Mouse (Mus musculus) kidney, adult 18-20 months (tissue): Measurements from ENCODE around the gene Vwa3a.
A peak's percentile ranks its signal among the peaks of the same experiment; 100 is the strongest.

Experiments
- DNase-seq: peaks from one replicate; pipeline ENCODE4 v3.0.0; 2021

The Vwa3a gene

DNA sequence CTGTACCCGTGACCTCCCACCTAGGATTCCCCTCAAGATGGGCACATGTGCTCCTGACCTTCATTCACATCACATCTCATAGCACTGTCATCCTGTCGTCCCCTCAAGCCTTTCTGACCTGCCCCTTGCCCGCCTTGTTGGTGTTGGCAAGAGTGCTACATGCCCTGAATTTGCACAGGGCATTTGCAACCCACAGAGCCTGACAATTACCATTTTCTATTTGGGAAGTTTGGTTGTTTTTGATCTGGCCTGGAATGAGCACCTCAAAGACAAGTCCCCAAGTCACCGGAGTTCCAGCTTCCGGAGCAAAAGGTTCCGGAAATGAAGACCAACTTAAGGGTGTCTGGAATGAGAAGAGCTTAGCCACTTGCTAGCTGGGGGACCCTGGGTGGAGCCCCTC lies at the start of gene Vwa3a:
Gene Vwa3a (plus strand): TSS at position 301 of the 400 bp plus-strand sequence.
- no peak for DNase-seq

DNA sequence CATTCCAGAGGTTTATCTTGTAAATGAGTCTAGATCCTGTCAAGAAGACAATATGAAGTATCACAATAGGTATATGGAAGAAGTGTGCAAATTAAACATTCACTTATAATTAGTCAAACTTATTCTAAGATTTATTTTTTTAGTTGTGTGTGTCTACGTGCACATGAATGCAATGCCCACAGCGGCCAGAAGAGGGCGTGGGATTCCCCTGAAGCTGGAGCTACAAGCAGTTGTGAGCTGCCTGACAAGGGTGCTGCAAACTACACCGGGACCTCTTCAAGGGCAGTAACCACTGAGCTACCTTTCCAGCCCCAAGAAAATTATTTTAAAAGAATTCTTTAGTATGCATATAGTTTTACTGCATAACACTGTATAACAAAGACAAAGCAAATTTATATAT lies 48.5 kb upstream of the Vwa3a start:
- no peak for DNase-seq

DNA sequence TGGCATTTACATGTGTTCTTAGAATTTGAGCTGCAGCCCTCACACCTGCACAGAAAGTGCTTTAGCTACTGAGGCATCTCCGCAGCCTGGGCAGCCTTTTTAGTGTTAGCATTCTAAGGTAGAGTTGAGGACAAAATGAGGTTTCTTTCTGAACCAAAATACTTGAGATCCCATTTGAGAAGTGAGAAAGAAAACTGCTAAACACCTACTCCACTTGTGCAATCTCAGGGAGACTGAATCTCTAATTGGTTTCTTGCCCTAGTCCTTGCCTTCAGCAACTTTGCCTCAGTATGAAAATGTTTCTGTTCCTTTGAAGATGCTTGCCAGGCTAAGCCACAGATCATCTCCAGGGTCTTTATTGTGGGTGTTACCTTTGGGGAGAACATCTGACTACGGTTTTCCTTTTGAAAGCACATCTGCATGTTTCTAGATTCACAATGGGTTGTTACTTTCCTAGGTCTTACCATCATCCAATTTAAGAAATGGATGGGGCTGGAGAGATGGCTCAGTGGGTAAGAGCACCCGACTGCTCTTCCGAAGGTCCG lies 45.2 kb upstream of the Vwa3a start:
- DNase-seq: no peak

DNA sequence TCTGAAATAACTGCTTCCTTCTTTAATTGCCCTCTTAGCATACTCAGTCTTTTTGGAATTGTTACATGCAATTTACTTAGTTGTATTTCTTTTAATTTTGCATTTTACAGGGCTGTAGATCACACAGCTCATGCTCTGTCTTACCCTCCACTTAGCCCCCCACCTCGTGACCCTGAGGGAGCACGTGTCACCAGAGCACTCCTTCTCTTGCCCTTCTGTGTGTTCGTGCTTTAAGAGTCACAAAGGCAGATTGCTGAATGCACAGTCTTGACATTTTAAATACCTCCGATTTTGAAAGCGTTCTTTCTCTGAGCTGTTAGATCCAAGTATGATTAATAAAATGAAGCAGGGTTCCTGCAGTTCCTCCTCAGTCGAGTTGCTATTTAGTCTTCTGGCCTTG lies 43.9 kb upstream of the Vwa3a start:
- no peak for DNase-seq

DNA sequence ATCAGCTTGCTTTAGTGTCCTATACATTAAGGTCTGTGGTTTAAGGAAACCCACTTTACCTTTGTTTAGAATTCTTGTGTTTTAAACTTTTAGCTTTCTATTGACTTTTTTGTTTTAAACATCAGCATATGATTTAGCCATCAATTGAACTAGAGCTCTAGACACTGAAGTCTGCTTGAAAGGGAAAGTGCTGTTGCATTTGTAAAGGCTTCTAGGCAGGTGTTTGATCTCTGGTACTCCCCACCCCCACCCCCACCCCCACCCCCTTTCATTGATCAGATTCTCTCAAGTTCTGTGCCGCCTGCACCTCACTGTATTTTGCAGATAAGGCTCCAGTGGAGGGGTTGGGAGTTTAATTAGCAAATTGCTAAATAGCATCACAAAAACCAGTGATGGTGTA lies 43.5 kb upstream of the Vwa3a start:
- DNase-seq: no peak

DNA sequence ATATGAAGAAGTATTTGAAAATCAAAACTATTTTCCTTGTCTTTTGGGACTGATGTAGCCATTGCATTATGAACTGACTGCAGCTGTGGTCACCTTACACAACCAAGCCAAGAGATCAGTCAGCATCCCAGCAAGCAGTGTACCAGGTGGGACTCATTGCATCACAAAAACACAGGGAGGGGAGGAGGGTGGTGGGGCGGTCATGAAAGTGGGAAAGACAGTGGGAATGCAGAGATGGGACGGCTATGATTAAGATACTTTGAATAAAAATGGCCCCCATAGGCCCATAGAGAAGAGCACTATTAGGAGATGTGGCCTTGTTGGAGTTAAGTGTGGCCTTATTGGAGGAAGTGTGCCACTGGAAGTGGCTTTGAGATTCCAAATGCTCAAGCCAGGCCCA lies 42.8 kb upstream of the Vwa3a start:
- DNase-seq: no peak

DNA sequence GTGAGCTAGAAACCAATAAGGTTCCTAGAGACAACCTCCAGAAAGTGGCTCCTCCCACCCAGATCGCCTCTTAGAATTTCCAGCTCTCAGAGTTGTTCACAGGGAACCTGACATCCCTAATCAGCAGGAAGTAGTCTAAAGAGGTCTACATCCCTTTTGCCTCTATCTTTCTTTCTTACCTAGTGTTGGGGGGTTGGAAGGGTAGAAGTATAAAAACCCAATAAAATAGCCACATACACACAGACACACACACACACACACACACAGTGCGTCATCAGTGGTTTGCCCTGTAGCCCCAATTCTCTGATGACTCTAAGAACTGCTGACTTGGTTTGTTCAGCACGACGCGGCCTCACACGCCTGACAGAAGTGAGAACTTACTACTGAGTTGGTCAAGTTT lies 39.5 kb upstream of the Vwa3a start:
- no peak for DNase-seq

DNA sequence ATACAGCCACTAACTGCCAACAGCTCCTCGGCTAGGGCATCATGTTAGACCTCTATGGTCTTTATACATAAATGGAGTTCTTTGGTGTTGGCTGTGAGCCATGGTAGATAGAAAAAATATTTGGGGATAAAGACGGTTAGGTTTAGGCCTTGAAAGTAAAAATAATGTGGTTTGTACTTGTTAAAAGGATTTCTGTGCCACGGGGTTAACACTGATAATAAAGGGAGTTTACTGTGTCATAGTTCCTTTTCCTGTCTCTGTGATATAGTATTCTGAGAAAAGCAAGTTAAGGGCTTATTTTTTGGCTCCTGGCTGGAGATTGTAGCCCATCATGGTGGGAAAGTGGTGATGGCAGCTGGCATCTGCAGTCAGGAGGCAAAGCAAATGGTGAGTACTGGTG lies 35.2 kb upstream of the Vwa3a start:
- DNase-seq: no peak

DNA sequence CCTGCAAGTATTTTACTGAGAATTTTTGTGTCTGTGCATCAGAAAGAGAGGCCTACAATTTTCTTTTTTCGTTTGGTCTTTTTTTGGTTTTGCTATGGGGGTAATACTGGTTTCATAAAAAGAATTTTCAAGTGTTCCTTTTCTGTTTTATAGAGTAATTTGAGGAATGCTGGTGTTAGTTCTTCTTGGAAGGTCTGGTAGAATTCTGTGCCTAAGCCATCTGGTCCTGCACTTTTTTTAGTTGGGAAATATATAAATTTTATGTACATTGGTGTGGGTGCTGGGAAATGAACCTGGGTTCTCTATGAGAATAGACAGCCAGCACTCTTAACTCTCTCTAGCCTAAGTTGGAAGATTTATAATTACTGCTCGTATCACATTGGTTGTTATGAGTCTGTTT lies 27.0 kb upstream of the Vwa3a start:
- no peak for DNase-seq

DNA sequence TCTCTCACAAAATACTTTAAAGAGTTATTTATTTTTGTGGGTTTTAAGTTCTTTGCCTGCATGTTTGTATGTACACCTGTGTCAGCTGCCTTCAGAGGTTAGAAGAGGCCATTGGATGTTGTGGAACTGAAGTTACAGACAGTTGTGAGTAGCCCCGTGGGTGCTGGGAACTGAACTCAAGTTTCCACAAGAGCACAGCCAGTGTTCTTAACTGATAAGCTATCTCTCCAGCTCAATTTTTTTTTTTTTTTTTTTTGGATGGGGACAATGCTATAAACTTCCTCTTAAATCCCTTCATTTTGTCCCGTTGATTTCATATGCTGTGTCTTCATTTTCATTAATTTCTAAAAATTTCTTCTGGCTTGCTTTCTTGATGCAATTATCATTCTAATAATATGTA lies 25.9 kb upstream of the Vwa3a start:
- DNase-seq: no peak

DNA sequence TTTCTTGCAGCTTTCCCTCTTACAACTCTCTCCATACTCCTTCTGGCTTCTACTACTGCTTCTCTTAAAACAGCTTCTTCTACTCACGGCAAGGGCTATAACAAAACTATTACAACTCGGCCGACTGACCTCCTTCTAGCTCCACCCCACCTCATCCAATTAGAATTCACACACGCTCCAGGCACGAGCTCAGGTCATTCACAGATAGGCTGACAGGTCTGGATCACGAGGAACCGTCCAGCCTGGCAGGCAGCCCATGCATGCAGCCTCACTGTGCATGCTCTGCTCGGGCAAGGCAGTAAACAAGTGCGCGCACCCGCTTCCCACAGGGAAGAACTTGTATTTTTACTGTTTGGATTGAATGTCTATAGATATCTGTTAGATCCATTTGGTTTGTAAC lies 25.2 kb upstream of the Vwa3a start:
- peak; percentile 23 for DNase-seq

DNA sequence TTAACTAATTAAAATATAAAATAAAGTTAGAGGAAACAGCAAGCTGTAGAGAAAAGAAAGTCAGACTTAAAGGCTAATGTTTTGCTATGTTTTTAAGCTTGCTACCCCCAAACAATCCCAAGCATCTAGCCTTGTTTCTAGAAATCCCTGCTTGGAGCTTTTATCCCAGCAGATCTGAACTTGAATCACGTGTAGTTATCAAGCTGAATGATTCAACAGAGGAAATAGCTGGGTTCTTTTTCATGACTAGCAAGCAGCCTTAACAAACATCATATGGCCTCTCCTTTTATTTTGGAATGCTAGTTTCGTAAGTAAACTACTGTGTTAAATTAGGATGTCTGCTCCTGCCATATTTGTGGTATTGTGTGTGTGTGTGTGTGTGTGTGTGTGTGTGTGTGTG lies 21.9 kb upstream of the Vwa3a start:
- DNase-seq: no peak

DNA sequence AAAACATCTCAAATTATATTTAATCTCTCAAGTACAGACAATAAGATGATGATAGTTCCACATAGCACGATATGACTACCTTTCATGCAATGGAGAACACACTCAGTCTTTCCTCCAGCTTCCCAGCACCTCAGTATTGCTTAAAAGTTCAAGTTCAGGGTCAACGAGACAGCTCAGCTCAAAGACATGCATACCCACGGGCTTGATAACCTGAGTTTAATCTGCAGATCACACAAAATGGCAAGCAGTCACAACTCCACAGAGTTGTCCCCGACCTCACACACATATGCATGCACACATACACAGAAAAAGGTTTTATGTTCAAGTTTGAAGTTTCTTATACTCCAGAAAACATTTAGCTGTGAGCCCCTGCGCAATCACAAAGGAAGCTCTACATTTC lies 18.1 kb upstream of the Vwa3a start:
- DNase-seq: no peak

DNA sequence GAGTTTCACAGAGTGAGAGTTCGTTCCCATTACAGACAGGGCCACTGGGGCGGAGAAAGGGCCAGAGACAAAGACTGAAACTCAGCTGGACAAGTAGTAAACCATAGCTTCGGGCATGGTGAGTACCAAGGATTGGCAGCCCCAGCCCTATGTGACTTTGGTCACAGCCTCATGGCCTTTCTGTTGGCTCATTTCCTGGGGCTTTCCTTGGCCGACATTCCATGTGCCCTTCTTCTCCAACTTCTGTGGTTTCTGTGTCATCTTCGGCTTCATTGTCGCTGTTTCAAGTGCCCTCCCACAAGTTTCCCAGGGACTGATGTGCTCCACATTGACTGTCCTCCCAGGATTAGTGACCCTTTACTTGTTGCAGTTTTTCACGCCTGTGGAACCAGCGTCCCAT lies 17.7 kb upstream of the Vwa3a start:
- DNase-seq: no peak

DNA sequence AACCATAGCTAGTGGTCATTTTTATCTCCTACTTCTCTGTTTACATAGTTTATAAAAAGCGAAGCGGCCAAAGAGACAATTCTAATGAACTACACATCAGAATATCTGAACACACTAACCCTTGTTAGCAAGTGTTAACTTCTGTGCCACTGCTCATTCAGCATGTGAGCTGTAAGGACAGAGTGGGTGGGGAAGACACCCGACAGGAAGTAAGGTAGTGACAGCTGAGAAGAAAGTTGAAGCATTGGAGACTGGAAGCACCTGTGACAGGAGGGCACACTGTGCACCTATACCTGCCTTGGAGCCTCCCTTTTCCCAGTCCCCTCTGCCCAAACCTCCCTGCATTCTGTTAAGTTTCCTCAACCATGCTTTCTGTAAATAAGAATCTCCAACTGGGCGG lies 17.1 kb upstream of the Vwa3a start:
- no peak for DNase-seq

DNA sequence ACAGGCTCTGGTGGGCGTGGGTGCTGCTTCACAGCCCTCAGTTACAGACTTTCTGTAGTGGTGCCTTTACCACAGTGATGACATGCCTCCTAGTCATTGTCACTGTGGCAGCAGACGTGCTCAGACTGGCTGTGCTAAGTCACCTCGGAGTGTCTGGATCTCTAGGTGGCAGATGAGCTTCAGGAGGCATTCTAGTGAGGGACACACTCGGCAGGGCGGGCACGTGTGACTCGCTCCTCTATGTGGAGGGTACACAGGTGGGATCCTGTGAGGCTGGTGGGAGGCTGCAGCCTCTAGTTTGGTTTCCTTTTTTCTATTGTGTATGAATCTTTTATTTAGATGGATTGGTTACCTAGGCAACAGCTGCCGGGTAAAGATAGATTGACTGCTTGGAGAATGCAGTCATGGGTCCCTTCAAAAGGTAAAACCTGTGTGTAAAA lies 16.3 kb upstream of the Vwa3a start:
- DNase-seq: no peak

DNA sequence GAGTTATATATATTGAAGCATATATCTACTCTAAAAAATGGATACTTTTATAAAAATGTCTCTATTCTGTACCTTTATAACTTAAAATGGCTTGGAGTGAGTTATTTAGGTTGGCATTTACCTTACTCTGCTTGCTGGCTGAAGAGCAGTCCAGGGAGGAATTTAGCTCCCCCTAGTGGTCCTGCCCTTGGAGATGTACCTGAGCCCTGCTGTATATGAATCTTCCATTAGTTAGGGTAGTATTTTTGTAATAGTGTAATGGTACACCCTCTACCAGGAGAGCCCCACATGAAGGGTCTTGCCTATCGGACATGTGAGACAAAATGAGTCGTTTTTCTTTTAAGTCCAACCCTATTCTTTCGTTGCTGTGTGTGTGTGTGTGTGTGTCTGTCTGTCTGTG lies 11.5 kb upstream of the Vwa3a start:
- DNase-seq: peak; percentile 43

DNA sequence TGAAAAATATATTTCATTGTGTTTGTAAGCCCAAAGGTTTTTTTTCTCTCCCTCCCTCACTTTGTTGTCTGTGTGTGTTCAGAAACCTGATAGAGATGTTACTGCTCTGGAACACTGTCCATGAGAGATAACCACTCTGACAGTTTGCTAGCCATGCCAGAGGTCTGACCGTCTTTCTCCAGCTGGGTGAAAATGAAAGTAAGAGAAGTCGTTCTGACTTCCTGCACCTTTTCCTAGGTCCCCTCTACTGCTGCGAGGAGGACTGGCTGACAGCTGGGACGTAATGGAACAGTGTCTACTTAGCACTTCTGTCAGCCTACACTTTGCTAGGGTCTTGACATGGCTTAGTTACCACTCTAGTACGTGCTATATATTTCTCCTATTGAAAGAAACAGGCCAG lies 9.5 kb upstream of the Vwa3a start:
- no peak for DNase-seq

DNA sequence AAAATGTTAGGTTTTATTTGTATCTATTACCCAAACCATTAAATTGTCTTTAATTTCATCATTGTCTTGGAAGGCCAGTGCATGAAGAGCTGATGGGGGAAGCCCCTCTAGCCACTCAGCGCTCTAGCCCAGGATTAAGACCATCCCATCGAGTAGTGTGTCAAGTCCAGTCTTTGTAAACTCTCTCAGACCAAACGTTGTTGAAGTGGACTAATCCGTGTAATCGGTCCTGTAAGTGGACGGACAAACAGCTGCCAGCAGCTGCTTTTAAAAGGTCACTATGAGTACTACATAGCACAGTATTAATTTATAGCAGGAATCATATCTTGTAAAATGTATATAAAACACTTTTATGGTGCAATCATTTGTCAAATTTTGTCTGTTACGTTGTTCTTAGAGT lies 6.2 kb upstream of the Vwa3a start:
- no peak for DNase-seq

DNA sequence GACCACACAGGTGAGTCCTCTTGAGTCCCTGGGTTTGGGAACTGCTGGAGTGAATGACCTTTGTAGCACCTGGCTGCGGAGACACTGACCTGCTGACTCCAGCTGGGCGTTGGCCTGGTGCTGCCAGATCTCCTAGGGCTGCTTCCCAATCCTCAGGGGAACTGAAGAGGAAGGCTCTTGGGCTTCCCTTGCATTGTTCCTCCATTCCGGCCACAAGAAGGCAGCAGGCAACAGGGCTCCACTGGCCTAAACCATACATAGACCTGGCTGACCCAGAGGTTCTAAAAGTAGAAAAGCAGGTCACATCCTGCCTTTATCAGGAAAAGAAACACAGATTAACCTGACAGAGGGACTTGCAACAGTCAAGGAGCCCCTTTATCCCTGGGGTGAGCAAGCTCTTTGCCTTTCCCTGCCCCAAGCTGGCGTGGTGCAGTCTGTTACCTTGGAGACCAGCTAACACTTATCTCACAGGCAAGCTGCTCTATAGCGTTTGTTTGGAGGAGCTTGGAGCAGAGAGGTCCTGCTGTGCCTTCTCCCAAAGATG lies 512 bp downstream of the Vwa3a start:
- no peak for DNase-seq

DNA sequence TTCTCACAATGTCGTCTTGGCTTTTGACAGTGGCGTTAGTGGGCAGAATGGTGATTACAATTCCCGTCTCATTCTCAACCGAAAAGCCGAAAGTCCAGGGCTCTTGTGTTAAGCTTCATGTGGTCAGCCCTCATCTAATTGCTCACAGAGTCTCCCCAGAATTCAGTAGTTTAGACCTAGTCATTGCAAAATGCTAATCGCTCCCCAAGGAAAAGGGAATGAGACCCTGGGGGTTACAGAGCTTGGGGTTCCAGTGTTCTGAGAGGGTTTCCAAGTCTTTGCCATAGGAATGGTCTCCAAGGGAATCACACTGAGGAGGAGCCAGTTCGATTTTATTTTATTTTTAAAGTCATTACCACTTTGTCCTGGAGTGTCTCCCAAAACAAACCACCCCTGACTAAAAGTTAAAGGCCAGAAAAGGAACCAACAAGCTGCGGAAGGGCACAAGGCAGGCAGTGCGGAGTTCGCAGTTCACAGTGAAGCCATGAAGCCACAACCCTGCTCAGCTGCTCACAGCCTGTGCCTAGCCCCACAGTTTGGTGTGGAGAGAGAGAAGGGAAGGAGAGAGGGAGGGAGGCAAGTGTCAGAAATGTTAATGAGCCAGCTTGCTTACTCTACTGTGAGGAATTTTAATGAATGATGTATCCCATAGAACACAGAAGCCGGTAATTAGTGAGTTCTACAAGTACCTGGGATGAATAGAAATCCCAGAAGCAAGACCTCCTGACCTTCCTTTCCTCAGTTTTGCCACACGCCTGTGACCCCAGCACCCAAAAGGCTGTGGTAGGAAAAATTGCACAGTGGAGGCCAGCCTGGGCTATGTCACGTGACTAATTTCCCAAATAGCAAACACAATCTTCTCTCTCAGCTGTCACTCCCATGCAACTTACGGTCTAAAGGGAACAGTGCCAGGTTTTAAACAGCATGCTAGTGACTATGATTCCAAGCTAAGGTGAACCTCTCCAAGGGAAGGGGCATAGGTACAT lies 4.5 kb downstream of the Vwa3a start:
- no peak for DNase-seq

DNA sequence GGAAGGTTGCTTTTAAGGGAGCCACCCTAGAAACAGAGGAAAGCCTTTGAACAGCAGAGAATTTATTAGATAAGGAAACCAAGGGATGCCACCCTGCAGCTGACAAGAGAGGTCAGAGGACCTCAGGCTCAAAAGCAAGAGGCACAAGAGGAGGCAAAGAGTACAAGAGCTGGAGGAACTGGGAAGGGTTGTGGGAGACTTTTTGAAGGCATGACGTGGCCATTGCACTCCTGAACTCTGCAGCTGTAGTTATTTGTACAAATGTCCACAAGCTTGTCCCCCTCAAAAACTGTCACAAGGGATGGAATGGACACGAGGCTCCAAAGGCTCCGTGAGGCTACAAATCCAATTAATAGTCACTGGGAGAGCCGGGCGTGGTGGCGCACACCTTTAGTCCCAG lies 5.5 kb downstream of the Vwa3a start:
- DNase-seq: no peak

DNA sequence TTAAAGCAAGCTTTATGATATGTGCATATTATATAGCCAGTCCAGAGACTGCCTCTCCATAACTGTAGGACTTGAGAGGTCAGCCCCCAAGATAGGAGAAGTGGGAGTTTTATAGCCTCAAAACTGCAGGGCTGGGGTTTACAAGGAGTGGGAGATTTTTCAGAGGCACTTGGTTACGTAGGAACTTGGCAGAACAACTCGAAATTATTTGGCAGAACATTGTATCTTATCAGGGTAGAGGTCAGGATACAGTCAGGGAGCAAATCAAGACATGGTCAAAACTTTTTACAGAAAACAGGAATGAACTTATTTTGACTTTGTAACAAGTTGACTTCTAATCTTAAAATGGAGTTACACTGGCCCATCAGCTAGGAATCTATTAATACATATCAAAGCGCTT lies 6.9 kb downstream of the Vwa3a start:
- DNase-seq: no peak

DNA sequence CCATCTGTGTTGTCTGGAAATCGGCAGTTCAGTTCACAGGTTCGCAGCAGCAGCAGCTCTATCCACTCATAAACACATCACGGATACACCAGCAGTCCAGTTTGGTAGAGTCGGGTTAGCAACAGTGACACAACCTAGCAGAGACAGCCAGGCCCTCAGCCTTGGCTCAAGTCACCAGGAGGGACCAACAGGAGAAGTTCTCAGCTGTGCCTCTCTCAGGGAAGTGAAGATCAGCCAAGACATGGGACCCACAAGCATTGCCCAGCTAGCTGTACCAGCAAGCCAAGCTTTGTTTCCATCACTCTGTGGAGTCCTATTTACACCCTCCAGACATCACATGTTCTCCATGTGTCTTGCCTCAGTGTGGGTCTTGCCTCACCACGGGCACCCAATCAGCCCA lies 7.7 kb downstream of the Vwa3a start:
- DNase-seq: no peak
